Mouse (Mus musculus) embryonic fibroblast, embryonic 13.5 days (primary cell): ENCODE data around the gene Rcsd1.

Experiments
- CTCF ChIP-seq: IDR thresholded peaks from 2 replicates; pipeline ENCODE4 v1.5.1; 2011; ENCODE audit warnings: mild to moderate bottlenecking, control low read depth, low read length, moderate library complexity, borderline replicate concordance; ENCODE audit not compliant: insufficient read depth
- POLR2A ChIP-seq: IDR thresholded peaks from 2 replicates; pipeline ENCODE4 v1.6.1; 2011; ENCODE audit warnings: low read depth, mild to moderate bottlenecking, control low read depth, low read length, moderate library complexity

DNA sequence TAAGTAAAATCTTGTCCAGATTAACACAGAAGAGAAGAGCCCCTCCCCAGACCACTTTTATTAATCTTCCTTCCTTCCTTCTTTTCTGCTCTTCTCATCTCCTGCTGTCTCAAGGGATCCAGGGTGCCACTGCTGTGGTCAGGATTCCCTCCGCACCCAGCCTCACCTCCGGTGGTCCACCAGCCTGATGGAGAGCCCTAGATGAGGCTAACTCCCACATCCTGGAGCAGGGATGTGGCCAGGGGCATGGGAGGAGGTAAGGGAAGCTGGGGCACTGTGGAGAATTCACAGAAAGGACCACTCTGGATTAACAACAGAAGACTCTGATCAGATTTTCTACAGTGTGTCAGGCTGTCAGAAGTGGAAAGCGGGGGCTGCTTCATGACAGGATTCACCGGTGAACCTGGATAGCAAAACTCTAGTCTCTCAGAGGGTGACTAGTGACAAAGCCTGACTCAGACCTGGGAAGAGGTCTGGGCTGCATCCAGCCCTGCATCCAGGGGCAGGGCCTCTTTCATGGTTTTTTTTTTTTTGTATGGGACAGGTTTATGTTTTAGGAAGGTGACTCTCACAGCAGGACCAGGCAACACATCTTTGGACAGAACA is 15.6 kb upstream of the Rcsd1 start:
- no peak for TF ChIP-seq POLR2A
- no peak for TF ChIP-seq CTCF
